Mouse (Mus musculus): Measurements from ENCODE around the gene Rnf222. TPM values are rescaled to one million over a fixed set of nuclear protein-coding genes. Genes with fewer than 3 reads are reported as not detected.

Gene Rnf222
- total and polyA plus RNA-seq, 3 experiments, result 0.23 to 0.28 TPM; not detected in 1

GRCm38 (mm10) chr11:68899815-68900214 lies 11.5 kb downstream of the Rnf222 start:
- H3K27me3 ChIP-seq (ENCODE audit: control insufficient read depth in 1 of 2, insufficient read depth in 2 of 2, low read length in 2 of 2), result no peaks in the 10 kb centered on the region
- peak; percentile 90 for DNase-seq (ENCODE audit: low read depth, low spot score)
- H3K27ac ChIP-seq (ENCODE audit: control insufficient read depth, low read depth, low read length), result peak overlapping the region; percentile 92
- peak overlapping the region; percentile 55 to 61 for H3K4me3 ChIP-seq (ENCODE audit: control insufficient read depth in 1 of 2, insufficient read depth in 1 of 2, low read depth in 2 of 2, low read length in 2 of 2)
- H3K4me1 ChIP-seq (ENCODE audit: control insufficient read depth in 1 of 2, insufficient read depth in 2 of 2, low read length in 2 of 2), result peaks cover 3 to 44% of the 10 kb centered on the region in 2 experiments; a peak in 3 of 4 replicates
- peaks cover 21 to 48% of the 10 kb centered on the region in 2 experiments for H3K36me3 ChIP-seq (ENCODE audit: control insufficient read depth in 1 of 2, insufficient read depth in 2 of 2, low read length in 2 of 2)
- peak overlapping the region; percentile 69 for H3K9ac ChIP-seq (ENCODE audit: control insufficient read depth, low read depth, low read length, poor library complexity, severe bottlenecking)
- H3K9me3 ChIP-seq (replicated peaks; ENCODE audit: insufficient read depth, low read length), result no peaks in the 10 kb centered on the region
- H3K79me2 ChIP-seq (ENCODE audit: control insufficient read depth, insufficient read depth, low read length, poor library complexity), result peaks cover 22% of the 10 kb centered on the region
- TF ChIP-seq MXI1 (IDR thresholded peaks at IDR 0.05; ENCODE audit: low read depth, low read length) (peak; percentile 27), CHD1 (IDR thresholded peaks at IDR 0.05; ENCODE audit: low read depth, low read length) (no peak), E2F4 (IDR thresholded peaks at IDR 0.05; ENCODE audit: borderline replicate concordance, low read depth, low read length) (no peak), MAX (IDR thresholded peaks at IDR 0.05; ENCODE audit: low read length) (no peak), POLR2AphosphoS2 (IDR thresholded peaks at IDR 0.05; ENCODE audit: low read length) (no peak), ZMIZ1 (IDR thresholded peaks at IDR 0.05; ENCODE audit: low read depth, low read length) (no peak), GATA1 (IDR thresholded peaks at IDR 0.05; ENCODE audit: low read depth, low read length) (peak; percentile 87), ETS1 (IDR thresholded peaks at IDR 0.05; ENCODE audit: low read depth, low read length) (peak; percentile 50; the same call in 1 of the 2 replicates), TAL1 (IDR thresholded peaks at IDR 0.05; ENCODE audit: low read length) (peak; percentile 55), BHLHE40 (IDR thresholded peaks at IDR 0.05; ENCODE audit: borderline replicate concordance, low read depth, low read length) (no peak), CTCF (IDR thresholded peaks at IDR 0.05 in 2 of 3, conservative IDR thresholded peaks at IDR 0.05 in 1 of 3; ENCODE audit: control insufficient read depth in 1 of 3, insufficient read depth in 1 of 3, low read depth in 2 of 3, low read length in 3 of 3, poor library complexity in 1 of 3, severe bottlenecking in 1 of 3) (no peak), ZC3H11A (IDR thresholded peaks at IDR 0.05; ENCODE audit: low read depth, low read length) (no peak), MAFK (IDR thresholded peaks at IDR 0.05; ENCODE audit: borderline replicate concordance, low read depth, low read length) (no peak), KAT2A (conservative IDR thresholded peaks at IDR 0.05; ENCODE audit: low read depth, low read length) (no peak), RAD21 (IDR thresholded peaks at IDR 0.05; ENCODE audit: low read depth, low read length) (no peak), CHD2 (IDR thresholded peaks at IDR 0.05; ENCODE audit: low read length) (no peak), TBP (IDR thresholded peaks at IDR 0.05; ENCODE audit: low read depth, low read length) (peak; percentile 85), POLR2AphosphoS5 (IDR thresholded peaks at IDR 0.05; ENCODE audit: borderline replicate concordance, low read depth, low read length) (no peak), HCFC1 (IDR thresholded peaks at IDR 0.05; ENCODE audit: low read depth, low read length) (no peak), GABPA (IDR thresholded peaks at IDR 0.05; ENCODE audit: low read depth, low read length) (no peak), MAZ (IDR thresholded peaks at IDR 0.05; ENCODE audit: low read depth, low read length) (no peak), ZNF384 (IDR thresholded peaks at IDR 0.05; ENCODE audit: low read depth, low read length) (no peak), MYC (IDR thresholded peaks at IDR 0.05; ENCODE audit: low read depth, low read length) (0 out of 2 replicates have a peak, but pooled peaks have one; percentile 29), ELF1 (IDR thresholded peaks at IDR 0.05; ENCODE audit: low read depth, low read length) (no peak), MEF2A (IDR thresholded peaks at IDR 0.05; ENCODE audit: extremely low read depth, insufficient replicate concordance, low read depth, low read length, poor library complexity, severe bottlenecking) (no peak), NELFE (IDR thresholded peaks at IDR 0.05; ENCODE audit: low read depth, low read length) (peak; percentile 48; the same call in 1 of the 2 replicates), RCOR1 (IDR thresholded peaks at IDR 0.05; ENCODE audit: low read depth, low read length) (peak; percentile 70), POLR2A (IDR thresholded peaks at IDR 0.05; ENCODE audit: control insufficient read depth in 1 of 2, insufficient read depth in 1 of 2, low read depth in 1 of 2, low read length in 2 of 2, poor library complexity in 1 of 2) (peak in 1 of 2 experiments; percentile 67; a peak in 2 of 4 replicates), SMC3 (IDR thresholded peaks at IDR 0.05; ENCODE audit: low read depth, low read length) (no peak), JUND (IDR thresholded peaks at IDR 0.05; ENCODE audit: low read depth, low read length) (no peak), UBTF (IDR thresholded peaks at IDR 0.05; ENCODE audit: borderline replicate concordance, insufficient read depth, low read depth, low read length) (no peak), TCF12 (IDR thresholded peaks at IDR 0.05; ENCODE audit: low read depth, low read length) (peak; percentile 62; the same call in 1 of the 2 replicates), ZKSCAN1 (IDR thresholded peaks at IDR 0.05; ENCODE audit: low read depth, low read length) (no peak), USF2 (IDR thresholded peaks at IDR 0.05; ENCODE audit: borderline replicate concordance in 1 of 2, insufficient read depth in 1 of 2, low read depth in 1 of 2, low read length in 2 of 2) (no peak), MYB (IDR thresholded peaks at IDR 0.05; ENCODE audit: low read depth, low read length) (peak; percentile 79), USF1 (IDR thresholded peaks at IDR 0.05; ENCODE audit: low read depth, low read length) (no peak), EP300 (IDR thresholded peaks at IDR 0.05; ENCODE audit: low read depth in 1 of 2, low read length in 2 of 2) (peak; percentile 86 to 92), SIN3A (IDR thresholded peaks at IDR 0.05; ENCODE audit: low read length) (peak; percentile 87)

Measured in MEL (cell line).